Mouse (Mus musculus): ENCODE results near the gene Smim14. TPM values are rescaled to one million over a fixed set of nuclear protein-coding genes. Genes with fewer than 3 reads are reported as not detected.
A peak's percentile ranks its signal among the peaks of the same experiment; 100 is the strongest.

Smim14 gene
- total and polyA plus RNA-seq, 2 experiments from 2014 or later = 156 to 190 TPM

- ATAC-seq (ENCODE audit: insufficient read depth, low read depth) = no peak
- TF ChIP-seq CTCF (IDR thresholded peaks at IDR 0.05; ENCODE audit: low read depth) = no peak
- no peak for TF ChIP-seq EP300 (IDR thresholded peaks at IDR 0.05; ENCODE audit: low read depth)
- H3K27ac ChIP-seq (ENCODE audit: low read depth) = no peak overlapping the region
- DNase-seq (ENCODE audit: low spot score) = no peak
- no peak overlapping the region for H3K4me2 ChIP-seq (ENCODE audit: low read depth, low read length)
- no peak overlapping the region for H3K9ac ChIP-seq (replicated peaks; ENCODE audit: low read depth, low read length)
- no peak overlapping the region for H3K4me3 ChIP-seq (ENCODE audit: low read depth, low read length)
- H3K9me3 ChIP-seq (replicated peaks; ENCODE audit: control insufficient read depth, low read length) = no peaks in the 10 kb centered on the region
- no peaks in the 10 kb centered on the region for H3K27me3 ChIP-seq (ENCODE audit: control insufficient read depth, insufficient read depth, low read length)
- H3K36me3 ChIP-seq (replicated peaks; ENCODE audit: control insufficient read depth, insufficient read depth, low read length) = peaks cover 71% of the 10 kb centered on the region
- WGBS = 65% methylated on average over 12 of the region's 12 CpGs
- H3K4me1 ChIP-seq (ENCODE audit: control insufficient read depth, insufficient read depth) = no peaks in the 10 kb centered on the region
These were observed 129.0 kb downstream of the Smim14 start for GRCm38 (mm10) chr5:65407989-65408388.

- no peak for TF ChIP-seq EP300 (IDR thresholded peaks at IDR 0.05; ENCODE audit: low read depth)
- TF ChIP-seq CTCF (IDR thresholded peaks at IDR 0.05; ENCODE audit: low read depth) = peak; percentile 99
- no peak overlapping the region for H3K27ac ChIP-seq (ENCODE audit: low read depth)
- ATAC-seq (ENCODE audit: insufficient read depth, low read depth) = peak; percentile 79
These were observed 135.6 kb downstream of the Smim14 start for GRCm38 (mm10) chr5:65401251-65401994.

More at GRCm38 (mm10) chr5:65401251-65401994, 135.6 kb downstream of the Smim14 start:
- DNase-seq (ENCODE audit: low spot score) = peak; percentile 83
- H3K9ac ChIP-seq (replicated peaks; ENCODE audit: low read depth, low read length) = no peak overlapping the region
- H3K4me1 ChIP-seq (ENCODE audit: control insufficient read depth, insufficient read depth) = no peaks in the 10 kb centered on the region
- WGBS = 22% methylated on average over 2 of the region's 2 CpGs
- H3K4me3 ChIP-seq (ENCODE audit: low read depth, low read length) = no peak overlapping the region
- no peaks in the 10 kb centered on the region for H3K27me3 ChIP-seq (ENCODE audit: control insufficient read depth, insufficient read depth, low read length)
- no peaks in the 10 kb centered on the region for H3K9me3 ChIP-seq (replicated peaks; ENCODE audit: control insufficient read depth, low read length)
- no peak overlapping the region for H3K4me2 ChIP-seq (ENCODE audit: low read depth, low read length)
- peaks cover 77% of the 10 kb centered on the region for H3K36me3 ChIP-seq (replicated peaks; ENCODE audit: control insufficient read depth, insufficient read depth, low read length)

Other genes starting within 250 kb of the Smim14 start
- gene Rfc1, start 201.5 kb downstream of the Smim14 start, total RNA-seq (2014; rRNA removed; ENCODE audit: low replicate concordance) = 13.3 and 34.9 TPM in 2 replicates
- 36.7 and 39.4 TPM in 2 replicates for gene Rfc1, start 201.5 kb downstream of the Smim14 start, polyA plus RNA-seq (2015; fragmentation: Nextera tagmentation; extraction: Ambion mirVana)
- not detected in 2 replicates for gene Klb, start 188.9 kb downstream of the Smim14 start, total RNA-seq (2014; rRNA removed; ENCODE audit: low replicate concordance)
- 0.05 TPM in 1 of 2 replicates, not detected in the other for gene Klb, start 188.9 kb downstream of the Smim14 start, polyA plus RNA-seq (2015; fragmentation: Nextera tagmentation; extraction: Ambion mirVana)
- 1,074 and 1,362 TPM in 2 replicates for gene Rpl9, start 145.7 kb downstream of the Smim14 start, total RNA-seq (2014; rRNA removed; ENCODE audit: low replicate concordance)
- gene Rpl9, start 145.7 kb downstream of the Smim14 start, polyA plus RNA-seq (2015; fragmentation: Nextera tagmentation; extraction: Ambion mirVana) = 506 and 542 TPM in 2 replicates
- gene Lias, start 145.7 kb downstream of the Smim14 start, total RNA-seq (2014; rRNA removed; ENCODE audit: low replicate concordance) = 26.2 and 36.8 TPM in 2 replicates
- 71.5 and 75.2 TPM in 2 replicates for gene Lias, start 145.7 kb downstream of the Smim14 start, polyA plus RNA-seq (2015; fragmentation: Nextera tagmentation; extraction: Ambion mirVana)
- 16.3 and 21.0 TPM in 2 replicates for gene Ugdh, start 101.2 kb downstream of the Smim14 start, total RNA-seq (2014; rRNA removed; ENCODE audit: low replicate concordance)
- 24.6 and 27.1 TPM in 2 replicates for gene Ugdh, start 101.2 kb downstream of the Smim14 start, polyA plus RNA-seq (2015; fragmentation: Nextera tagmentation; extraction: Ambion mirVana)
- gene Gm43552, start 44.4 kb downstream of the Smim14 start, total RNA-seq (2014; rRNA removed; ENCODE audit: low replicate concordance) = not detected in 2 replicates
- gene Gm43552, start 44.4 kb downstream of the Smim14 start, polyA plus RNA-seq (2015; fragmentation: Nextera tagmentation; extraction: Ambion mirVana) = not detected in 2 replicates
- 19.5 and 21.2 TPM in 2 replicates for gene Ube2k, start within 50 bp of the Smim14 start, total RNA-seq (2014; rRNA removed; ENCODE audit: low replicate concordance)
- 125 and 132 TPM in 2 replicates for gene Ube2k, start within 50 bp of the Smim14 start, polyA plus RNA-seq (2015; fragmentation: Nextera tagmentation; extraction: Ambion mirVana)
- gene Pds5a, start 161.1 kb upstream of the Smim14 start, total RNA-seq (2014; rRNA removed; ENCODE audit: low replicate concordance) = 57.9 and 91.3 TPM in 2 replicates
- 13.2 and 15.4 TPM in 2 replicates for gene Pds5a, start 161.1 kb upstream of the Smim14 start, polyA plus RNA-seq (2015; fragmentation: Nextera tagmentation; extraction: Ambion mirVana)
- 10.5 and 18.6 TPM in 2 replicates for gene N4bp2, start 226.3 kb upstream of the Smim14 start, total RNA-seq (2014; rRNA removed; ENCODE audit: low replicate concordance)
- gene N4bp2, start 226.3 kb upstream of the Smim14 start, polyA plus RNA-seq (2015; fragmentation: Nextera tagmentation; extraction: Ambion mirVana) = 6.0 and 8.0 TPM in 2 replicates